Mouse (Mus musculus): Measurements from ENCODE around the gene Oscar.
"Not testable (repeated sequence)": the region's sequence is repeated elsewhere in the genome, so short reads cannot be mapped to it uniquely, and the experiment has no call there.

Gene Oscar

GRCm38 (mm10) chr7:3571847-3572246, 44.1 kb downstream of the Oscar start:
- in situ Hi-C loops (cut with MboI, MseI) = no loop called here

GRCm38 (mm10) chr7:3570580-3570979, 45.4 kb downstream of the Oscar start:
- in situ Hi-C loops (cut with MboI, MseI) = not testable (repeated sequence)

GRCm38 (mm10) chr7:3569725-3570124, 46.2 kb downstream of the Oscar start:
- in situ Hi-C loops (cut with MboI, MseI) = loop anchor here (5.0 to 10.0 kb wide), 4 partner anchors 57 to 347 kb away; partner anchors contain the start of gene Tarm1 (in 1 of the 2)

- in situ Hi-C loops (cut with MboI, MseI) = loop anchor here (5.0 to 10.0 kb wide), 4 partner anchors 55 to 345 kb away; partner anchors contain the start of gene Tarm1 (in 1 of the 2)
Observed at GRCm38 (mm10) chr7:3567336-3567735, 48.6 kb downstream of the Oscar start.
